Mouse (Mus musculus): ENCODE measurements at regions not wholly inside any gene's neighbourhood (a gene's known extent, or its start where the extent isn't known, plus 50 kb on each side); places are given as distances from the start of the nearest gene placed in this dataset.
"Not testable (repeated sequence)": the region's sequence is repeated elsewhere in the genome, so short reads cannot be mapped to it uniquely, and the experiment has no call there.

GRCm38 (mm10) chrX:70606349-70606748 lies 129.4 kb upstream of the Tmem185a start:
- Histone ChIP-seq H3K27ac (no peak overlapping the region), H3K9me3 (ENCODE audit: low read length) (no peaks in the 10 kb centered on the region), H3K4me3 (ENCODE audit: low read length) (no peak overlapping the region), H3K4me1 (ENCODE audit: insufficient read depth, low read length) (no peaks in the 10 kb centered on the region), H3K9ac (replicated peaks; ENCODE audit: low read length) (no peak overlapping the region), H3K27me3 (ENCODE audit: insufficient read depth, low read length) (no peaks in the 10 kb centered on the region), H3K36me3 (ENCODE audit: insufficient read depth, low read length) (no peaks in the 10 kb centered on the region), H3K4me2 (ENCODE audit: low read depth, low read length) (no peak overlapping the region)
- WGBS, result 75% methylated on average over 1 of the region's 1 CpGs
- DNase-seq (ENCODE audit: low spot score) (peak; percentile 3), ATAC-seq (no peak)
- no peak for TF ChIP-seq CTCF (IDR thresholded peaks at IDR 0.05; ENCODE audit: low read depth)

GRCm38 (mm10) chrX:70582344-70582743 lies 105.4 kb upstream of the Tmem185a start:
- not testable (repeated sequence) for H3K27me3 ChIP-seq (ENCODE audit: insufficient read depth, low read length); H3K4me1 ChIP-seq (ENCODE audit: insufficient read depth, low read length); H3K27ac ChIP-seq; H3K9ac ChIP-seq (replicated peaks; ENCODE audit: low read length); H3K36me3 ChIP-seq (ENCODE audit: insufficient read depth, low read length); H3K9me3 ChIP-seq (ENCODE audit: low read length); H3K4me3 ChIP-seq (ENCODE audit: low read length); H3K4me2 ChIP-seq (ENCODE audit: low read depth, low read length)
- peak; percentile 76 for TF ChIP-seq CTCF (IDR thresholded peaks at IDR 0.05; ENCODE audit: low read depth)
- 18% methylated on average over 2 of the region's 2 CpGs for WGBS
- ATAC-seq, result 0 out of 2 replicates have a peak, but pooled peaks have one; percentile 56
- DNase-seq (ENCODE audit: low spot score), result peak; percentile 69

DNA sequence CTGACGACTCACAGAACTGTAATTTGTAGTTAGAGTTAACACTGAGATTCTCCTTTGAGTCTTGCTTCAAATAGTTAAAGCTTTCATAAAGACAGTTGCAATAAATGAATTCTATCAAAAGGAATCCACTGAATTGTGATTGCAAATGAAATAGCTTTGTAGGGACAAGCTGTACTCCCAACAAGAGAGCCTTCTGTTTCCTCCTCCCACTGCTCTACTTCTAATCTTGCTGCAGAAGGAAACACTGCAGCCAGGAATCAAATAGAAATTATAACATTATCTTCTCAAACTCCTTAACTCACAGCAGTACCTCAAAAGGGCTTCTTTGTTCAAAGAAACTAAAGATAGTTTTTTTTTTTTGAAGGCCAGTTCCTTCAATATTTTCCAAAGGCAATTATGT lies 103.2 kb upstream of the Tmem185a start:
- H3K9ac ChIP-seq (replicated peaks; ENCODE audit: low read length), result no peak overlapping the region
- no peaks in the 10 kb centered on the region for H3K36me3 ChIP-seq (ENCODE audit: insufficient read depth, low read length)
- no peak for ATAC-seq
- H3K4me3 ChIP-seq (ENCODE audit: low read length), result no peak overlapping the region
- no peak overlapping the region for H3K27ac ChIP-seq
- H3K4me2 ChIP-seq (ENCODE audit: low read depth, low read length), result no peak overlapping the region
- DNase-seq (ENCODE audit: low spot score), result no peak
- TF ChIP-seq CTCF (IDR thresholded peaks at IDR 0.05; ENCODE audit: low read depth), result no peak
- H3K4me1 ChIP-seq (ENCODE audit: insufficient read depth, low read length), result no peaks in the 10 kb centered on the region
- 69% methylated on average over 1 of the region's 1 CpGs for WGBS
- H3K27me3 ChIP-seq (ENCODE audit: insufficient read depth, low read length), result no peaks in the 10 kb centered on the region
- H3K9me3 ChIP-seq (ENCODE audit: low read length), result no peaks in the 10 kb centered on the region

DNA sequence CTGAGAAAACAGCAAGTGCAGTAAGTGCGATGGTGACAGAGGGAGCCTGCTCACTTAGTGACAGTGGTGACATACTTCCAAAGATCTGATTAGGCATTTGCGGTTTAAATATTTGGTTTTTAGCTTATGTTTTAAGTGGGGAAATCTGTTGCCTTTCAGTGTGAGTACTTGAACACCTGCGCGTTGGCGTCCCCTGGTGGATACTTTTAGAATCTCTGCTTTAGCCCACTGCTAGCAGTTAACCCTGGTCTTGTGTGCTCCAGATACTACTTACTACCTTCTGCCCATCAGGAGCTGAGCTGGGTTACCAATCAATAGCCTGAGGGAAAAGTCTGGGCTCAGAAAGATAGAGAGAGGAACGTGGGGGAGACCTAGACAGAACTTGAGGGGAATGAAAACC lies 97.3 kb upstream of the Tmem185a start:
- not testable (repeated sequence) for H3K4me3 ChIP-seq (ENCODE audit: low read length); ATAC-seq

GRCm38 (mm10) chrX:70570586-70570985 lies 93.6 kb upstream of the Tmem185a start:
- H3K36me3 ChIP-seq (ENCODE audit: insufficient read depth, low read length); DNase-seq (ENCODE audit: low spot score); H3K4me2 ChIP-seq (ENCODE audit: low read depth, low read length); H3K9ac ChIP-seq (replicated peaks; ENCODE audit: low read length); H3K27ac ChIP-seq; ATAC-seq; H3K4me1 ChIP-seq (ENCODE audit: insufficient read depth, low read length); H3K4me3 ChIP-seq (ENCODE audit: low read length); H3K9me3 ChIP-seq (ENCODE audit: low read length); H3K27me3 ChIP-seq (ENCODE audit: insufficient read depth, low read length): not testable (repeated sequence)
- 77% methylated on average over 3 of the region's 4 CpGs for WGBS

More for the DNA sequence above, 97.3 kb upstream of the Tmem185a start:
- not testable (repeated sequence) for H3K36me3 ChIP-seq (ENCODE audit: insufficient read depth, low read length); H3K27ac ChIP-seq; H3K9ac ChIP-seq (replicated peaks; ENCODE audit: low read length); DNase-seq (ENCODE audit: low spot score); H3K9me3 ChIP-seq (ENCODE audit: low read length); H3K4me2 ChIP-seq (ENCODE audit: low read depth, low read length); H3K27me3 ChIP-seq (ENCODE audit: insufficient read depth, low read length); H3K4me1 ChIP-seq (ENCODE audit: insufficient read depth, low read length)
- WGBS, result 36% methylated on average over 1 of the region's 6 CpGs

DNA sequence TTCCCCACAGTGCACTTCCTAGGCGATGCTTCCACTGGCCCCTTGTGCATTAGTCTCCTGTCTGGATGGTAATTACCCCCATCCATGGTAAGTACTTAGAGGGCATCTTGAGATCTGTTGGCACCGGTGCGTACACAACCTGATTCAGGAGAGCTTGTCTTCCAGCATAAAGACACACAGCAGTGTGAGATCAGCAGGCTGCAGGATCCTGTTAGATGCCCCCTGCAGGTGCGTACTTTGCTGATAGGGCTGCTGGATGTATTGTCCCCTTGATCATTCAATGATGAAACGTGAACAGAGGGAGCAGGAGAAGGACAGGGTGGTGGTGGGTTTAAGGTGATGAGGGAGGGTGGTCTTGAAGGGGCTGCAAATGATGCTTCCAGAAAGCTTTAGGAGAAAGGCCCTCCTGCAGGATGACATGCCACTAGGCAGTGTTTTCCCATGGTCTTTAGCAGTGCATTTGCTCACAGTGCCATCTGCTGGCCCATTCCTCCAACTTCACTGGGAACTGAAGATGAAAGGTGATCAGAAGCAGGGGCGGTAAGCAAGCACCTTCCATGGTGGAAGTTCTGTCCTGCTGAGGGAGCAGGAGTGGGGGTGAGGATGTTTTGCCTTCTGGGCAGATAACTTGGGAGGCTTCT lies 92.5 kb upstream of the Tmem185a start:
- not testable (repeated sequence) for H3K9ac ChIP-seq (replicated peaks; ENCODE audit: low read length); DNase-seq (ENCODE audit: low spot score); H3K36me3 ChIP-seq (ENCODE audit: insufficient read depth, low read length); H3K4me3 ChIP-seq (ENCODE audit: low read length); H3K4me2 ChIP-seq (ENCODE audit: low read depth, low read length); H3K4me1 ChIP-seq (ENCODE audit: insufficient read depth, low read length); H3K9me3 ChIP-seq (ENCODE audit: low read length); H3K27ac ChIP-seq; H3K27me3 ChIP-seq (ENCODE audit: insufficient read depth, low read length)
- ATAC-seq, result peak; percentile 75
- peak; percentile 45 for TF ChIP-seq CTCF (IDR thresholded peaks at IDR 0.05; ENCODE audit: low read depth)
- WGBS, result 62% methylated on average over 6 of the region's 6 CpGs

Measured in hindbrain, postnatal 0 days (tissue).